ENCODE assay signal across 8 mouse cellular contexts in genomic region chr1:39535515-39536311, GRCm38 (mm10). TPM values are rescaled to one million over a fixed set of nuclear protein-coding genes. Genes with fewer than 3 reads are reported as not detected.
DNase-seq lines count a peak whose midpoint lies in the region; ATAC-seq lines count a peak whose summit lies in the region.

No protein-coding gene starts in this region.

- DNase-seq in MEL-GATA-1-ER (ENCODE audit: extremely low read depth, low read depth) = peak; percentile 90
- peak; percentile 99 for DNase-seq in cerebellum, adult 8-10 months
- peak; percentile 98 for DNase-seq in forelimb bud, embryonic 11.5 days (ENCODE audit: low read depth, low spot score)
- peak; percentile 99 for DNase-seq in layer of hippocampus, adult 9-10 months (ENCODE audit: low spot score)
- DNase-seq in ovary, postnatal 10 days (ENCODE audit: low spot score) = peak; percentile 94
- DNase-seq in thymus, postnatal 10 days (ENCODE audit: low spot score in 2 of 2) = peak; percentile 93 to 95

- H3K9me3 ChIP-seq in lung, embryonic 16.5 days (ENCODE audit: control insufficient read depth, low read length) = peaks cover 5% of the 10 kb centered on the region; the same call in 1 of the 2 replicates

- peak; percentile 95 to 97 for ATAC-seq in hematopoietic stem cell, adult 5-6 weeks (replicated peaks in 1 of 2; ENCODE audit: insufficient read depth in 1 of 2, low FRiP score in 2 of 2, low TSS enrichment in 1 of 2, low read depth in 1 of 2, poor library complexity in 2 of 2, severe bottlenecking in 2 of 2)
- peak; percentile 97 for ATAC-seq in lung, embryonic 16.5 days (ENCODE audit: low read depth)

- H3K4me3 ChIP-seq in lung, embryonic 16.5 days (ENCODE audit: low read length) = peak overlapping the region; percentile 99

- H3K4me1 ChIP-seq in lung, embryonic 16.5 days (replicated peaks; ENCODE audit: control insufficient read depth, insufficient read depth, low read length) = peaks cover 11% of the 10 kb centered on the region

- H3K27me3 ChIP-seq in lung, embryonic 16.5 days (ENCODE audit: control insufficient read depth, insufficient read depth, low read depth, low read length) = no peaks in the 10 kb centered on the region; the same call in 1 of the 2 replicates

- peak overlapping the region; percentile 96 for H3K9ac ChIP-seq in lung, embryonic 16.5 days (ENCODE audit: low read length)

- WGBS in lung, embryonic 16.5 days = under 1% methylated on average over 100 of the region's 100 CpGs

- H3K36me3 ChIP-seq in lung, embryonic 16.5 days (ENCODE audit: control insufficient read depth, insufficient read depth, low read length) = peaks cover 26% of the 10 kb centered on the region

- H3K4me2 ChIP-seq in lung, embryonic 16.5 days (ENCODE audit: low read depth, low read length) = peak overlapping the region; percentile 96

- H3K27ac ChIP-seq in lung, embryonic 16.5 days (ENCODE audit: low read length) = peak overlapping the region; percentile 86

RNA-seq across cellular contexts. Expression of gene Cnot11, which starts 0.9 kb away (rescaled TPM):
- 35.9 and 46.1 TPM in 2 replicates for total RNA-seq in hematopoietic stem cell, adult 5-6 weeks (2017)
- polyA plus RNA-seq in lung, embryonic 16.5 days (2015; fragmentation: Nextera tagmentation; extraction: Ambion mirVana) = 11.7 TPM in 2 replicates

RNA-seq across cellular contexts. Expression of gene Rnf149, which starts 41.5 kb away (rescaled TPM):
- total RNA-seq in hematopoietic stem cell, adult 5-6 weeks (2017) = 53.5 and 60.2 TPM in 2 replicates
- polyA plus RNA-seq in lung, embryonic 16.5 days (2015; fragmentation: Nextera tagmentation; extraction: Ambion mirVana) = 20.0 and 26.1 TPM in 2 replicates

RNA-seq across cellular contexts. Expression of gene Tbc1d8, which starts 57.2 kb away (rescaled TPM):
- total RNA-seq in hematopoietic stem cell, adult 5-6 weeks (2017) = 8.6 and 14.8 TPM in 2 replicates
- polyA plus RNA-seq in lung, embryonic 16.5 days (2015; fragmentation: Nextera tagmentation; extraction: Ambion mirVana) = 13.3 and 14.7 TPM in 2 replicates

Comparison
In these comparisons a context has a peak if more than half of its experiments do, and no peak if none do; other contexts are left out.
1. Peak in every context shown above with its lines: DNase-seq, ATAC-seq, H3K4me3 ChIP-seq and H3K27ac ChIP-seq.